Mouse (Mus musculus): ENCODE measurements around the gene Zfhx3. TPM values are rescaled to one million over a fixed set of nuclear protein-coding genes. Genes with fewer than 3 reads are reported as not detected.

Zfhx3 gene
- polyA plus RNA-seq, 1 experiment from 2014 or later, result 17.8 TPM

DNA sequence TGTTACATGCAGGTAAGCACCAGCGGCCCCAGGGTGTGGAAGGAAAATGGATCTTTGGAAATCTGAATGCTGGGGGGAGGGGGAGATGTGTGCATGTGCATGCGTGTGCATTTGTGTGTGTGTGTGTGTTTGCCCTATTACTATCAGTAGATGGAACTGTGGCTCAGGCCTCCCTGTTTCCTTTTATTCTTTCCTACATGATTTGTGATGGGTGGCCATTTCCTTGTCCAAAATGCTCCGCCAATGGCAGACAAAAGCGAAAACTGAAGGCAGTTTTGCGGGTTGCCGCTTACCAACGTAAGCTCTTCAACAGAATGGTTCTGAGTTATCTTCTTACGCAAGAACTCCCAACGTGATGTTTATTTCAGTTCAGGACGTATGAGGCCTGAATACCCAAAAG is 910.6 kb downstream of the Zfhx3 start:
- H3K36me3 ChIP-seq (ENCODE audit: control insufficient read depth, insufficient read depth, low read length), result no peaks in the 10 kb centered on the region
- H3K4me3 ChIP-seq (ENCODE audit: low read length), result no peak overlapping the region
- H3K9me3 ChIP-seq (ENCODE audit: control insufficient read depth, low read length), result no peaks in the 10 kb centered on the region
- 0 out of 2 replicates have a peak, but pooled peaks cover 3% of the 10 kb centered on the region for H3K4me1 ChIP-seq (ENCODE audit: control insufficient read depth, insufficient read depth, low read depth, low read length)
- no peak overlapping the region for H3K4me2 ChIP-seq (ENCODE audit: low read length)
- no peak overlapping the region for H3K9ac ChIP-seq (ENCODE audit: low read depth, low read length)
- no peak overlapping the region for H3K27ac ChIP-seq (ENCODE audit: low read depth, low read length)
- 81% methylated on average over 10 of the region's 10 CpGs for WGBS
- no peaks in the 10 kb centered on the region for H3K27me3 ChIP-seq (replicated peaks; ENCODE audit: control insufficient read depth, insufficient read depth, low read length)
- ATAC-seq, result no peak

DNA sequence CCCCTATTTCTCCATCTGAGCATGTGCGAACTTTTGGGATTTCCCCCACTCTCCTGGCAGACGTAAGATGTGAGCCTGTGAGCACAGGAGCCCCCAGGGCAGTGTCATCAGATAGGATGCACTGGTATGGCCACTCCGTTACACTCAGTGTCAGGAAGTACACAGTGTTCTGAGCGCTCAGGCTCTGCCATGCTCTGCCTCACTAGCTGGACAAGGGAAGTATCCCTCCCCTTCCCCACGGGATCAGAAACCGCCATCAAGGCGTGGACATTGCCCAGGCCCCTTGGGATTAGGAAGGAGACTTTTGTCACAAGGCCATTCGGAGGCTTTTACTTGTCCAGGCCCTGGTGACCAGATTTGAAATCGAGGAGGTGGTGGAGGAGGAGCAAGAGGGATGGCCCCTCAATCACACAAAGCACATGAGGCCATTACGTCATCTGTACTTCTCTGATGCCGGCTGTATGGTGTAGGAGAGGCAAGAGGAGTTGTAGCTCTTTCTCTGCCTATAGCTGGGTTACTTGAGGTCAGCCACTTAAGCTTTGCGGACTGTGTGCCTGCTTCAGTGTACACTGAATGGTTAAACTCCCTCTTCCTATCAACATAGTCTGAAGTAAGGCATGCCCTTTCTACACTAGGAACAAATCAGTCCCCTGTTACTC is 912.1 kb downstream of the Zfhx3 start:
- H3K36me3 ChIP-seq (ENCODE audit: control insufficient read depth, insufficient read depth, low read length), result no peaks in the 10 kb centered on the region
- H3K4me1 ChIP-seq (ENCODE audit: control insufficient read depth, insufficient read depth, low read depth, low read length), result 0 out of 2 replicates have a peak, but pooled peaks cover 3% of the 10 kb centered on the region
- no peaks in the 10 kb centered on the region for H3K9me3 ChIP-seq (ENCODE audit: control insufficient read depth, low read length)
- H3K4me3 ChIP-seq (ENCODE audit: low read length), result no peak overlapping the region
- ATAC-seq, result no peak
- H3K27ac ChIP-seq (ENCODE audit: low read depth, low read length), result no peak overlapping the region
- H3K27me3 ChIP-seq (replicated peaks; ENCODE audit: control insufficient read depth, insufficient read depth, low read length), result no peaks in the 10 kb centered on the region
- H3K9ac ChIP-seq (ENCODE audit: low read depth, low read length), result no peak overlapping the region
- no peak overlapping the region for H3K4me2 ChIP-seq (ENCODE audit: low read length)
- 66% methylated on average over 12 of the region's 12 CpGs for WGBS

DNA sequence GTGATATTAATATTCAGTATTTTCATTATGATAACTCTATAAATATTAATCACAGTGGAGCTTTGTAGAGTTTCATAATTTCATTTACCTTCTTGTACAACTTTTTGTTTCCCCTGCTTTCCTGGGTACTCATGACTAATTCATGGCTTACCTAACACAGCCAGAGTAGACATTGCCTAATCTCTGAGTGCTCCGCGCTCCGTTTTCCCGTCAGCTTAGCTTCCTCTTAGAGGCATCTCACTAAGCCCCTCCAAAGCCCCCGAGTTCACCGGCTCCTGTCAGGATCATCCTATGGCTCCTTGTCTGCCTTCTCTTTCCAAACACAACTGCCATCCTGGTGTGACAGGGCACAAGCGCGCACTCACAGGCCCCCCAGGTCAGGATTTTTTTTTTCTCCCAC is 916.6 kb downstream of the Zfhx3 start:
- no peaks in the 10 kb centered on the region for H3K9me3 ChIP-seq (ENCODE audit: control insufficient read depth, low read length)
- 80% methylated on average over 8 of the region's 8 CpGs for WGBS
- H3K27me3 ChIP-seq (replicated peaks; ENCODE audit: control insufficient read depth, insufficient read depth, low read length), result no peaks in the 10 kb centered on the region
- ATAC-seq, result no peak
- no peaks in the 10 kb centered on the region for H3K36me3 ChIP-seq (ENCODE audit: control insufficient read depth, insufficient read depth, low read length)
- H3K4me2 ChIP-seq (ENCODE audit: low read length), result no peak overlapping the region
- no peak overlapping the region for H3K9ac ChIP-seq (ENCODE audit: low read depth, low read length)
- H3K27ac ChIP-seq (ENCODE audit: low read depth, low read length), result no peak overlapping the region
- no peak overlapping the region for H3K4me3 ChIP-seq (ENCODE audit: low read length)
- no peaks in the 10 kb centered on the region for H3K4me1 ChIP-seq (ENCODE audit: control insufficient read depth, insufficient read depth, low read depth, low read length)

DNA sequence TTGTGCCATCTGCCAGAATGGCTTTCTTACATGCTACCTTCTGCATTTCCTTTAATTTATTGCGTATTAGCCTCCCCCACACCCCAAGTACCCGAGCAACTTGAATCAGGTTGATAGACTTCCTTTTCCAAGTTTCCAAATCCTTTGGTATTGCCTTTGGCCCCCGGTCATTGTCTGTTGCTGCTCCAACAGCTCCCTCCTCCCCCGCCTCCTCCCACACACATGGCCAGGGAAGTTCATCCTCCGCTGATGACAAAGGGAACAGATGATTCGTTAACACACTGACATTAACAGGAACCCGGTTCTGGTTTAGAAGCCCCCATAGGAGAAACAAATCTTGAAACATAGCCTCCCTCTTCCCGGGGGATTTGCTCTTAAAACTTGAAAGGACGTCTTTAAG is 917.5 kb downstream of the Zfhx3 start:
- H3K27ac ChIP-seq (ENCODE audit: low read depth, low read length), result no peak overlapping the region
- no peaks in the 10 kb centered on the region for H3K27me3 ChIP-seq (replicated peaks; ENCODE audit: control insufficient read depth, insufficient read depth, low read length)
- no peaks in the 10 kb centered on the region for H3K4me1 ChIP-seq (ENCODE audit: control insufficient read depth, insufficient read depth, low read depth, low read length)
- H3K4me3 ChIP-seq (ENCODE audit: low read length), result no peak overlapping the region
- no peak overlapping the region for H3K9ac ChIP-seq (ENCODE audit: low read depth, low read length)
- H3K4me2 ChIP-seq (ENCODE audit: low read length), result no peak overlapping the region
- ATAC-seq, result no peak
- no peaks in the 10 kb centered on the region for H3K36me3 ChIP-seq (ENCODE audit: control insufficient read depth, insufficient read depth, low read length)
- 65% methylated on average over 9 of the region's 9 CpGs for WGBS
- no peaks in the 10 kb centered on the region for H3K9me3 ChIP-seq (ENCODE audit: control insufficient read depth, low read length)

DNA sequence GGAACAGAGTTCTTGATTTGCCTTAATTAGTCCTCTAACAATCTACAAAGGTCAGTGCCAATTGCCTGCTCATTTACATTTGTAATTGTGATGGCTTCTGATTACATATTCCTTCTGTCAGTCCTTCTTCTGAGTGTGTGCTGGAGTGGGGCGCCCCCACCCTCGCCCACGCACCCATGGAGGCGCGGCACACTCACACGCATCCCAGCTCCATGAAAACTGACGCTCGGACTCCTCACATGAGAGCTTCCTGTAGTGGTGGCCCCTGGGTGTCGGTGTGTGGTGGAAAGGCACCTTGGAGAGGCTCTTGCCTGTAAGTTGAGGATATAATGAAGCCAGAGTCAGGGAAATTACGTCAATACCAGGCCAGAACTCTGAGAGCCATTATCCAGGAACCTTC is 921.0 kb downstream of the Zfhx3 start:
- Histone ChIP-seq H3K9me3 (ENCODE audit: control insufficient read depth, low read length) (no peaks in the 10 kb centered on the region), H3K27ac (ENCODE audit: low read depth, low read length) (no peak overlapping the region), H3K4me2 (ENCODE audit: low read length) (no peak overlapping the region), H3K4me3 (ENCODE audit: low read length) (no peak overlapping the region), H3K36me3 (ENCODE audit: control insufficient read depth, insufficient read depth, low read length) (no peaks in the 10 kb centered on the region), H3K4me1 (ENCODE audit: control insufficient read depth, insufficient read depth, low read depth, low read length) (no peaks in the 10 kb centered on the region), H3K27me3 (replicated peaks; ENCODE audit: control insufficient read depth, insufficient read depth, low read length) (no peaks in the 10 kb centered on the region), H3K9ac (ENCODE audit: low read depth, low read length) (no peak overlapping the region)
- no peak for ATAC-seq
- WGBS, result 85% methylated on average over 10 of the region's 10 CpGs

DNA sequence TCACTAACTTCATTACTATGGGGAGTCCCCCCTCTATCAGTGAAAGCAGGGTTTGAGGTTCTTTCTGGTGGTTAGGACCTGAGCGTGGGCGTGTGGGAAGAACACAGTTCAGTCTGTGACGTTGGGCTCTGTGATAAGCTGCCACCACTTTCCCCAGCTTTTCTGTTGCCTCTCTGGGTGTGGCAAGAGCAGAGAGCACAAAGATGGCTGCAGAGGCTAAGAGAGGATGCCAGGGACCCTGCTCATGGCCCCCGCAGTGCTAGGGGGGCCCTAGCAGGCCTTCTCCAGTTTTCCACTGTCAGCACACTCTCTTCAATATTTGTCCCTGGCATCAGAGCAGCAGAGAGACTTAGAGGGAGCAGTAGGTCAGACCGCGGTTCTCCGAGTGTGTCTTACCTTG is 924.0 kb downstream of the Zfhx3 start:
- WGBS, result 92% methylated on average over 7 of the region's 7 CpGs
- no peak overlapping the region for H3K27ac ChIP-seq (ENCODE audit: low read depth, low read length)
- ATAC-seq, result no peak

DNA sequence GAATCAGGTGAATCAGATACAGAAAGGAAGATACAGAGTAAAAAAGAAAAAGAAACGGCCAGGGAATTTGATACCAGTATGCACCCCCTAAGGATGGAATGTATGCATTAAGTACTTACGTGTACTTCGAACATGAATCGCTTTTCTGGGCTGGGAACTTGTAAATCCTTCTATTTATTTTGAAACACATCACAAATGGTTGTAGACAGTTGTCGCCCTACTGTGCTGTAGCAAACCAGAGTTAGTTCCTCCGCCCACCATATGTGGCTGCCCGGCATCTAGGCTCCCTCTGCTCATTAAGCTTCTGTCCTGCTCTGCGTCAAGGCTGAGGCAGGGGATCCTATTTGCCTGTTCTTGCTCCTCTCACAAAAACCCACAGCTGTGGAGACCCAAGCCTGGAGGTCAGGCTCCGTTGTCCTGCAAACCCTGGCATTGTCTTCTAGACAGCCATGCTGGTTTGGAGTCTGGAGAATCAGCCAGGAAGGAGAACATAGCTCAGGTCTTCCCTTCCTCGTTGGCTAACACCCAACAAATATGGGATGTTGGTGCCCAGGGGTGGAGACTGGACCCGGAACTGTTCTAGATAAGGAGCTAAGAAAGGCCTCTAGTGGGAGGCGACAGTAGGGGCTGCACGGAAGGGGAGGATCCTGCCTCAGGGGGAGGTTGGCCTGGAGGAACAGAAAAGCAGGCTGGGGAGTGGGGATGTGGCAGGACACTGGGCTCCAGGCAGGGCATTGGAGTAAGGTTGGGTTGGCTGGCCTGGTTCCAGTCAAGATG is 925.2 kb downstream of the Zfhx3 start:
- WGBS, result 67% methylated on average over 13 of the region's 13 CpGs
- no peaks in the 10 kb centered on the region for H3K27me3 ChIP-seq (replicated peaks; ENCODE audit: control insufficient read depth, insufficient read depth, low read length)
- no peak overlapping the region for H3K9ac ChIP-seq (ENCODE audit: low read depth, low read length)
- H3K36me3 ChIP-seq (ENCODE audit: control insufficient read depth, insufficient read depth, low read length), result no peaks in the 10 kb centered on the region
- ATAC-seq, result peak; percentile 28; the same call in 1 of the 2 replicates
- H3K27ac ChIP-seq (ENCODE audit: low read depth, low read length), result no peak overlapping the region
- H3K4me2 ChIP-seq (ENCODE audit: low read length), result no peak overlapping the region
- H3K4me1 ChIP-seq (ENCODE audit: control insufficient read depth, insufficient read depth, low read depth, low read length), result no peaks in the 10 kb centered on the region
- no peak overlapping the region for H3K4me3 ChIP-seq (ENCODE audit: low read length)
- H3K9me3 ChIP-seq (ENCODE audit: control insufficient read depth, low read length), result no peaks in the 10 kb centered on the region

More for the DNA sequence above, 924.0 kb downstream of the Zfhx3 start:
- no peak overlapping the region for H3K9ac ChIP-seq (ENCODE audit: low read depth, low read length)
- H3K36me3 ChIP-seq (ENCODE audit: control insufficient read depth, insufficient read depth, low read length), result no peaks in the 10 kb centered on the region
- no peaks in the 10 kb centered on the region for H3K27me3 ChIP-seq (replicated peaks; ENCODE audit: control insufficient read depth, insufficient read depth, low read length)
- no peak overlapping the region for H3K4me2 ChIP-seq (ENCODE audit: low read length)
- no peak overlapping the region for H3K4me3 ChIP-seq (ENCODE audit: low read length)
- H3K9me3 ChIP-seq (ENCODE audit: control insufficient read depth, low read length), result no peaks in the 10 kb centered on the region
- no peaks in the 10 kb centered on the region for H3K4me1 ChIP-seq (ENCODE audit: control insufficient read depth, insufficient read depth, low read depth, low read length)

DNA sequence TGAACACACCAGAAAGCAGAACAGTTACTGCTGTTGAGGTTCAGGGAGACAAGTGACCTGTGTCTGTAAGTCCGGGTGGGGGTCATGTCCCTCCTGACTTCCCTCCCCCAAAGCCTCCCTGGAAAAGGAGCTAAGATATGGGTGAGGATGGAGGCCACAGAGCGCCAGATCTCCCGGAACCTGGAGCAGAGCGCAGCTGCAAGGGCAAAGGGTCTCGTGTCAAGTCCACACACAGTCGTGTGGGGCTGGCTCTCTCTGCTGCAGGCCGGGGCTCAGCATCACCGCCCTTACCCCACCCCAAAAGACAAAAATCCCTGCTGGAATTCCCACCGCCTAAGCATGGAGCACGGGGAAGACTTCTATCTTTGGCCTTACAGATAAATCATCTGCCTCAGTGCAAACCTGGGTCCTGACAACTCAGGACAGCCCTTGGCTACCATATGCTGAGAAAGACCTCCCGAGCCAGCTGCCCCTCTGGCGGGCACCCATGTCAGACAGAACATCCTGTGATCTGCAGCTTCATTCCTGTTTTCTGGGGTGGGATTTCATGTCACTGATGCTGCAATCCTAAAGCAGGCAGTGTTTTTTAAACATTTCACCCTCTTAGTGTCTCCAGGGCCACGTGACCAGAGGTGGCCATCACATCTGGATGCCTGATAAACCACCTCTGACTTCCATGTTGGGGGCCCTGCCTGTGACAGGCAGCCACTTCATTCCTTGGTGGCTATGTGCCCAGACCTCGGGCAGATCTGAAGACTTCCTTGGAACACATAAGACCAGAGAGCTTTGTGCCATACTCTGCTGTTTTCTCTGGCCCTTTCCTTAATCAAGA is 926.0 kb downstream of the Zfhx3 start:
- Histone ChIP-seq H3K27ac (ENCODE audit: low read depth, low read length) (no peak overlapping the region), H3K27me3 (replicated peaks; ENCODE audit: control insufficient read depth, insufficient read depth, low read length) (no peaks in the 10 kb centered on the region), H3K4me1 (ENCODE audit: control insufficient read depth, insufficient read depth, low read depth, low read length) (no peaks in the 10 kb centered on the region), H3K9me3 (ENCODE audit: control insufficient read depth, low read length) (no peaks in the 10 kb centered on the region), H3K9ac (ENCODE audit: low read depth, low read length) (no peak overlapping the region), H3K4me2 (ENCODE audit: low read length) (no peak overlapping the region), H3K4me3 (ENCODE audit: low read length) (no peak overlapping the region), H3K36me3 (ENCODE audit: control insufficient read depth, insufficient read depth, low read length) (no peaks in the 10 kb centered on the region)
- no peak for ATAC-seq
- WGBS, result 79% methylated on average over 14 of the region's 14 CpGs

DNA sequence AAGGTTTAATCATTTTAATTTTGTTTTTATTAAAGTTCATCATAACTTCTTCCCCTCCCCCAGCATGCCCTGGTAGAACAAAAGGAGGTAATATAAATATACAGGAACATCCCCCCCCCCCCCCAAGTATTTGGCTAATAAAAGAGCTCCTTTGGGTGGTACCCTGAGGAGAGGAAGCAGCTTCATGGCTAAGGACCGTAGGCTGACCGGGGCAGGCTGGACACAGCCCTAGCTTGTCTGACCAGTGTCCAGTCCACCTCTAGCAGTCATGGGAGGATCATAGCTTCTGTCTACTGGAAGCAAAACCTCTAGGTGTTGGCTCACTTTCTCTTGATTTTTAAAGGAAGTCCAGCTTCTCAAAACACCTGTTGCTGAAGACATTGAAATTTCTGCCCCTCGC is 927.0 kb downstream of the Zfhx3 start:
- Histone ChIP-seq H3K4me2 (ENCODE audit: low read length) (no peak overlapping the region), H3K4me3 (ENCODE audit: low read length) (no peak overlapping the region)
- 80% methylated on average over 3 of the region's 3 CpGs for WGBS

More for the DNA sequence above, 927.0 kb downstream of the Zfhx3 start:
- no peaks in the 10 kb centered on the region for H3K36me3 ChIP-seq (ENCODE audit: control insufficient read depth, insufficient read depth, low read length)
- H3K9ac ChIP-seq (ENCODE audit: low read depth, low read length), result no peak overlapping the region
- no peaks in the 10 kb centered on the region for H3K27me3 ChIP-seq (replicated peaks; ENCODE audit: control insufficient read depth, insufficient read depth, low read length)
- ATAC-seq, result no peak
- H3K4me1 ChIP-seq (ENCODE audit: control insufficient read depth, insufficient read depth, low read depth, low read length), result no peaks in the 10 kb centered on the region
- H3K9me3 ChIP-seq (ENCODE audit: control insufficient read depth, low read length), result no peaks in the 10 kb centered on the region
- H3K27ac ChIP-seq (ENCODE audit: low read depth, low read length), result no peak overlapping the region

All from hindbrain, embryonic 16.5 days (tissue).